Mouse (Mus musculus) liver, adult (tissue): ENCODE measurements around the gene Icos.

Experiments
- GATA4 ChIP-seq: IDR thresholded peaks from 2 replicates; pipeline ENCODE4 v1.6.1; 2014; ENCODE audit warnings: mild to moderate bottlenecking, low read length; ENCODE audit not compliant: insufficient replicate concordance

The Icos gene

DNA sequence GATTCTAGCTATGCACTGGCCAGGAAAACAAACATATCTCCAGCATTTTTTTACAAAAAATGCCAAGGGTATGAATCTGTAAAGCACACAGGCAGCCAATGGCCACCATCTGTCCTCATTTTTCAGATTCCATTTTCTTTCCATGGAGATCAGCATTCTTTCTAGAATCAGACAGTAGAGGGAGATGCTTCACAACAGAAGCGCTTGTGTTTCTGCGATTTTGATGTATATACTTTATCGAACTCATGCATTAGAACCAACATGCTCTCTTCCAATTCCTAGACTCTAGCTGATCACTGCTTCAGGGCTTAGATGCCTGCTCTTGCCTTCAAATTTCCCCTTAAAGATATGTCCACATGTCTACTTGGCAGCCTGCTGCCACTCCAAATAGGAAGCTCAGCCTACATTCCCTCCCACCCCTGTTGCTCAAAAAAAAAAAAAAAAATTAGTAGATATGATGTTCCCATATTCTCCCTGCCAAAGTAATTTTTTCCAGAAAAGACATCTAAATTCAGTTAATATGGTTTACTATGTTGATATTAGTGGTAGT, 20.4 kb downstream of the Icos start:
- TF ChIP-seq GATA4: no peak

- TF ChIP-seq GATA4: no peak
Observed at GRCm38 (mm10) chr1:60998689-60999088, 21.0 kb downstream of the Icos start.

GRCm38 (mm10) chr1:61001786-61002354, 24.1 kb downstream of the Icos start:
- no peak for TF ChIP-seq GATA4

DNA sequence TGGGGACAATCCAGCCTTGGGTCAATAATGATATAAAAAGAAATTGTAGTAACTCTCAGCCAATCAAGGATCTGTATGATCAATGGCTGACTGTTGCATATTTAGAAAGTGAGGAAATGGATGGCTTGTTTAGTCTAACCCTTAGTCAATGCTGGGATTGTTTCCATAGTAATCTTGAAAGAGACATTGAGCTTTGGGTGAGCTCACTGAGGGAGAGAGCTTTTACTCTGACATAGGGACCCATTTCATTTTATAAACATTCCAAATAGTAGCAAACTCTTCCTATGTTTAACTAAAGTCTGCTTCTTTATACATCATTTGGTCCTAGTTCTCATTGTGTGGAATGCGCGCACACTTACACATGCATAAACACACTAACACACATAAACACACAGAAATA, 28.5 kb downstream of the Icos start:
- TF ChIP-seq GATA4: no peak

DNA sequence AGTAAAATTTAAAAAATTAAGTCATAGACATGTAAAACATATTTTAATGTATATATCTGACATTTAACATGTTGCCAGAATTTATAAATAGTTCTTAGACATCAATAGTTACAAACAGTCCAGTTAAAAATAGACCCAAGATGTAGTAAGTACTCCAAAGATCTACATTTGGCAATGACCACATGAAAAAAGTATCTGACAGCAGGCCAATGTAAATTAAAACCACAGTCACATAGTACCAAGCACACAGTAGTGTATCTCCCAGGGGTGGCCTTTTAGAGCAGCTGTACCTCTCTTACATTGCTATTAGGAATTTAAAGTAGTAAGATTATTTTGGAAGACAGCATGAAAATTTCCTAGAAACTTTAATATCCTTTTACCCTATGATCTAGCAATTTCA, 29.8 kb downstream of the Icos start:
- TF ChIP-seq GATA4: no peak

DNA sequence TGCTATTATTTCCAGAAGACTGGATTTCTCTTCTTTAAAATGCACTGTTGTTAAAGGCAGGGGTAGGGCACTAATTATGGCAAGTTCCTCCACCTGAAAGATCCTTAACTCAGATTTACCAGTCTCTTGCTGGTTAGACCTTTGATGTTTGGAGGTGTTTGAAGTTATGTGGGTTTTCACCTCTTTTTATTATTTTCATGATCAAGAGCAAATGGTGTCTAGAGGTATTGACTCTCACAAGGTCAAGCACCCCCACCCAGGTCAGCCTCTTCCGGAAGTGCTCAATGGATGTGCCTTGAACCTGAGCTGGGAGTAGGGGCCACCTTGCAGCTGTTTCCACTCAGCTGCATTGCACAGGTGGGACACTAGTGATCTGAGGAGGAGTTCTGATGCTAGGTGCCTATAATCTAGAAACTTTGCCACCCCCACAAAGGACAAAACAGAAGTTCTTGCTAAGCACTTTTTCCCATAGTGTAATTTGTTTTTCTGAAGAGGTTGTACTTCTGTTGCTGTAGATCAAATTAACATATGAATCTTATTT, 38.9 kb downstream of the Icos start:
- TF ChIP-seq GATA4: no peak

DNA sequence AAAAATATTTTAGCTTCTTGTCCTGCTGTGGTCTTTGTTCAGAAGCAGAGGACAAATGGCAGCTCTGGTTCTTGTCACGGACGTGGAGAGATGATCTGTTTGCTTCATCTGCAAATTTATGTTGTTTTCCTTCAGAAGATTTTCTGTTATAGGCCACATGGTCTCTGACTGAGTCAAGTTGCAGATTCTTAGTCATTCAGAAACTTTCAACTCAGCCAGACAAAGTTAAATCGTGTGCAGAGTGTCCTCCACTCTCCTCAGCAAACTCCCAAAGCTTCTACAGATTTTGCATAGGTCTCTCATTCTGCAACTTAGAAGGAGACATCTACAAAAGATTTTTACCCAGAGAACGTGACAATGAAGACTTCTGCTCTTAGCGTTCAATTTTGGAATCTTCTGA, 49.0 kb downstream of the Icos start:
- TF ChIP-seq GATA4: no peak

DNA sequence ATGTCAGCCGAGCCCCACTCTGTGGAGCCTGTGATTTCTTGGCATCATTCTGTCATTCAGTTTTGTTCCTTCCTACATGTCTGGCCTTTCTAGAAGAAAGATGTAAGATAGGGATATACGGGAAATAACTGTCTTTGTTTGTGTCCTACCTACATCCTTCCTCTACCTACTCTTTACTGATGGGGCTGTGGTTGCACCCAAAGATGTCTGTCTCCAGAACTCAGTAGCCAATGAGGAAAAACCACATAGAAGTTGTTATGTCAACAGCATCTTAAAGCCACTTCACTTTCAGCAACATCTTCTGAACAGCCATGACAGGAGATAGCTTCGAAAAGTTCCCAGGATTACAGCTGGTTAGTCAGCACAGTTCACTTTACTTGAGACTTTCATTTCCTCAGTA, 49.8 kb downstream of the Icos start:
- TF ChIP-seq GATA4: no peak

GRCm38 (mm10) chr1:61029919-61030318, 52.2 kb downstream of the Icos start:
- TF ChIP-seq GATA4: no peak

GRCm38 (mm10) chr1:61030532-61030931, 52.8 kb downstream of the Icos start:
- TF ChIP-seq GATA4: no peak

DNA sequence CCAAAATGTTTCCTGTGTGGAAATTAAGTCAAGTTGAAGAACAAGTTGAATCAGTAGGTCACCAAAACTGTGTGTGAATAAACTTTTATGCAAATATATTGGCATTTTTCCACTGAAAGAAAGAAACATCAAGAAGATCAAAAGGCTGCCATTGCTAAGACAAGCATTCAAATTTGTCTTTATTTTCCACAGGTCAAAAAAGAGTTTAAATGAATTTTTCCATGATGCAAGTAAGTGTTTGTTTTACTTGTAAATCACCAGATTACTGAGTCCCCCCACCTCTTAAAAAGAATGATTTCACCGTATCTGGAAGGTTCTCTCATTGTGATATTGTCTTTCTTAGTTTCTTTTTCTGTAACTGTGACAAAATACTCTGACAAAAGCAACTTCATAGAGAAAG, 57.5 kb downstream of the Icos start:
- no peak for TF ChIP-seq GATA4

- no peak for TF ChIP-seq GATA4
Observed at GRCm38 (mm10) chr1:61038223-61038622, 60.5 kb downstream of the Icos start.

- no peak for TF ChIP-seq GATA4
Observed at GRCm38 (mm10) chr1:61039310-61039709, 61.6 kb downstream of the Icos start.

DNA sequence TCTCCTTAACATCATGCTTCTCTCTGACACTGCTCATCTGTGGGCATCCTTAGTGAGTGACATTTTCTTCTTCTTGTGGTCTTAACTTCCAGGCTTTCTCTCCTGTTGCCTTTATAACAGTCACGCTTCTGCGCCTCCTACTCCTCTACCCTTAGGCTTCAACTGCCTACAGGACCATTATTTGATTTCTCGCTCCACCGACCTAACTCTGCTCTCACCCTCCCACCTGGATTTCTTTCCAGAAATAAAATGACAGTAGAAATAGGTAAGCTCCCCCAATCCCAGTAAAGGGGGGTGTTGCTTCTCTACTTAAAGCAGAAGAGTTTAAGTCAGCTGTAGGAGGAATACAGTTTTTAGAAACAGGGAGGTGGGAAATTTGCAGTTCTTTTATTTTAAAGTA, 62.7 kb downstream of the Icos start:
- TF ChIP-seq GATA4: no peak

DNA sequence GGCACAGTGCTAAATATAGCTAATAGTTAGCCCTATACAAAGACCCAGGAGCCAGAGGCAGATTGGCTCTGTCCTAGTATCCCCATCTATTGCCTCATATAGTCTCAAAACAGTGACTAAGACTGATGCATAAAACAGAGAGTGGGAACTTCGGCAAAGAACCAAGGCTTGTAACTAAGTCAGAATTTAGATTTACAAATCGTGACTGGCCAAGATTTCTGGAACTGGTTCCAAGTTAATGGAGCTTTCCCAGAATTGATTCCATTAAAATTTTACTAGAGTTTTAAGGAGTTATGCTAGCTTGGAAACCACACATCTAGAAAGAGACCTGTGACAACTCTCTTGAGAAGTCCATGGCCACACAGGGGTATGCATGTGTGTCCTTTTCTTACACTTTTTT, 65.1 kb downstream of the Icos start:
- no peak for TF ChIP-seq GATA4

- TF ChIP-seq GATA4: no peak
Observed at GRCm38 (mm10) chr1:61046055-61046705, 68.5 kb downstream of the Icos start.

GRCm38 (mm10) chr1:61047336-61047735, 69.6 kb downstream of the Icos start:
- no peak for TF ChIP-seq GATA4
